Mouse (Mus musculus) brown adipose tissue, adult 24 weeks (tissue): ENCODE data around the gene Atp5j. TPM values are rescaled to one million over a fixed set of nuclear protein-coding genes. Genes with fewer than 3 reads are reported as not detected.

ENCODE experiments used
- H3K27ac ChIP-seq: fragments of 200-500 bp; replicated peaks from 2 replicates; pipeline ENCODE4 v1.5.1; 2012; ENCODE audit warnings: low read depth, mild to moderate bottlenecking, low read length
- H3K4me1 ChIP-seq: fragments of 200-500 bp; 2 replicates; pipeline ENCODE4 v1.6.1; 2012; ENCODE audit warnings: low read length, mixed read lengths; ENCODE audit not compliant: control insufficient read depth, insufficient read depth, insufficient read length
- H3K4me3 ChIP-seq: fragments of 200-500 bp; 2 replicates; pipeline ENCODE4 v1.5.1; 2012; ENCODE audit warnings: low read depth, mild to moderate bottlenecking, low read length, moderate library complexity; ENCODE audit not compliant: insufficient read depth
- polyA plus RNA-seq: library from polyadenylated mRNA; stranded (reverse); fragments of >200 nt; gene quantifications from 2 replicates; pipeline ENCODE4 v1.2.4, GENCODE M21; 2012; ENCODE audit not compliant: missing spikeins, insufficient read depth, insufficient read length

Atp5j gene
- 659 and 718 TPM in 2 replicates for polyA plus RNA-seq

- Histone ChIP-seq H3K4me1 (peaks cover 13% of the 10 kb centered on the region), H3K4me3 (peak within 1 kb of the TSS; percentile 99), H3K27ac (peak within 1 kb of the TSS; percentile 99)
Measured at GRCm38 (mm10) chr16:84835441-84835822, at the start of gene Atp5j. Gene Atp5j, minus strand, starts transcription at chr16:84835625.

- H3K27ac ChIP-seq = no peak overlapping the region
- H3K4me1 ChIP-seq = no peaks in the 10 kb centered on the region
- H3K4me3 ChIP-seq = no peak overlapping the region
Measured at GRCm38 (mm10) chr16:84884572-84884971, 49.1 kb upstream of the Atp5j start.

GRCm38 (mm10) chr16:84881754-84882321, 46.4 kb upstream of the Atp5j start:
- H3K27ac ChIP-seq = no peak overlapping the region
- H3K4me1 ChIP-seq = no peaks in the 10 kb centered on the region
- no peak overlapping the region for H3K4me3 ChIP-seq

GRCm38 (mm10) chr16:84881168-84881567, 45.7 kb upstream of the Atp5j start:
- H3K4me1 ChIP-seq = no peaks in the 10 kb centered on the region
- no peak overlapping the region for H3K27ac ChIP-seq
- H3K4me3 ChIP-seq = no peak overlapping the region

GRCm38 (mm10) chr16:84879146-84879545, 43.7 kb upstream of the Atp5j start:
- Histone ChIP-seq H3K4me1 (no peaks in the 10 kb centered on the region), H3K4me3 (no peak overlapping the region), H3K27ac (no peak overlapping the region)

GRCm38 (mm10) chr16:84876082-84876481, 40.7 kb upstream of the Atp5j start:
- H3K4me1 ChIP-seq = no peaks in the 10 kb centered on the region
- no peak overlapping the region for H3K4me3 ChIP-seq
- H3K27ac ChIP-seq = no peak overlapping the region

DNA sequence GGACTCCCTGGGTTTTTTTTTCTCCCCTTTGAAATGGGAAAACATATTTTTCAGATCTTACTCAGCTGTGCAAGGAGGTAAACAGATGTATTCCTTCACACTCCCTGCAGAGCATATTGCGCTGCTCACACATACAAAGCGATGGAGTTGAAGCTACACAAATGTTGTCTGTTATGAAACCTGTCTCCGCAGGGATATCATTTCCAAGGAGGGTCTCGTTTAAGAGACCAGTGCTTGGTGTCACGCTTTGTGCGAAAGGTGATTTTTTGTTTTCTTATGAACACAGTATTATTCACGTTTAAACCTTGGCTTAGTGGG, 40.3 kb upstream of the Atp5j start:
- Histone ChIP-seq H3K4me1 (no peaks in the 10 kb centered on the region), H3K4me3 (no peak overlapping the region)

DNA sequence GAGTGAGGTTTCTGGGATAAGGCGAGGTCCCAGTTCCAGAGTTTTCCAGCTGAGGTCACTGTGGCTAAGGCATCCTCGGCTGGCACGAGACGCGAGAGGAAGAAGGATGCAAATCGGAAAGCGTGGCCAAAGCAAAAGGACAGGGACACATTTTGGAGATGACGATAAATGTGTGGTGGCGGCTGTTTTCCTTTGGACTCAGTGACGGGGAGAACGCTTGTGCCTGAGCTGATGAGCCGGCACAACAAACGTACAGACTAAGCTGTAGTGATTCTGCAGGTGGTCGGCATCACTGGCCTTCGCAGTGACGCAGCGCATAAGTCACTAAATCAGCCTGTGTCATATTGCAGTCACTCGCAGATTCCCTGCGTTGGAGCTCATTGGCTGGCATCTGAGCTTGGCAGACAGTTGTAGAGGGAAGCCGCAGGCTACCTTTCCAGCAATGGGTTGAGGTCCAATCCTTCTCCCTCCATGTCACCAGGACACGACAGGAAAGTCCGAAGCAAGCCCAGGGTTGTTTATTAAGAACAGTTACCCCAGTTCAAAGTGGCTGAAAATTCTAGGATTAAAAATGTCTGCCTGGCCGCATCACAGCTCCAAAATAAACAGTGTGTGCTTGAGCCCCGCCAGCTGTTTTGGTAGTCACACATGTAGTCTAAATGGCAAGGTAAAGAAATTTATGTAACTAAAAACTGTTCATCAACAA, 39.7 kb upstream of the Atp5j start:
- no peaks in the 10 kb centered on the region for H3K4me1 ChIP-seq
- no peak overlapping the region for H3K27ac ChIP-seq
- H3K4me3 ChIP-seq = no peak overlapping the region

More for the DNA sequence above, 40.3 kb upstream of the Atp5j start:
- H3K27ac ChIP-seq = no peak overlapping the region

GRCm38 (mm10) chr16:84873805-84874204, 38.4 kb upstream of the Atp5j start:
- no peak overlapping the region for H3K4me3 ChIP-seq

DNA sequence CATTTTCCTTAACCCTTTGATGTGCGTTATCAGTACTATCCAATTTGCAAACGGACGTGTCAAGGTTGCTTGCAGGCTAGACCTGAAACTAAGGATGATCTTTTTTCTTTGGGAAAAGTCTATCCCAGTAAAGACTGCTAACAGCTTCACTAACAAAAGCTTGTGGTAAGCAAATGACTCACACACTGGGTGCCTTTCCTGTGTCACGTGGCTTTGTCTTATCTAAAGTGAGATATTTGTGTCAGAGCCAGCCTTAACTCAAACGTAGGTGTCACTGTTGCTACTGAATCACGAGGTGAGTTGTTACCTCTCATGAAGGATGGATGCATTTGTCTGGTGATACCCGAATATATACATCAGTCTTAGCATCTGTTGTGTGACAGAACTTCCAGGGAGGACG, 29.2 kb upstream of the Atp5j start:
- Histone ChIP-seq H3K4me3 (no peak overlapping the region), H3K4me1 (no peaks in the 10 kb centered on the region)

More at GRCm38 (mm10) chr16:84873805-84874204, 38.4 kb upstream of the Atp5j start:
- H3K27ac ChIP-seq = no peak overlapping the region
- H3K4me1 ChIP-seq = no peaks in the 10 kb centered on the region

DNA sequence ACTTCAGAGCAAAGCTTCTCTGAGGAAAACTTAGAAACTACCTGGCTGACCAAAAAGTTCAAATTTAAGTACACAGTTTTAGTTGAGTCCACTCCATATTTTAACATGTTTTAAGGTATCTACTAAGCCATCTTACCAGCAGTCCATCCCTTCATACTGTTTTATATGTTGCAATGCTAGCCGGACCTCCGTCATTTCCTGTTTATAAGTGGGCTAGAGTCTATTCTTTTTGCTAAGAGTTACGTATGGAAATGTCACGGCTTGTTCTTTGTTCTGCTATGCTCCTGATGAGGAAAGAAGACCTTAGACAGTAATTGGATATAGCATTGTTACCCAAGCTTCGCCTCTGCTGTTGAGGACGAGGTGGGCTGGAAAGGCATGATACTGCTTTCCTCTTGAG, 18.1 kb upstream of the Atp5j start:
- Histone ChIP-seq H3K27ac (no peak overlapping the region), H3K4me3 (no peak overlapping the region), H3K4me1 (no peaks in the 10 kb centered on the region)

More for the DNA sequence above, 29.2 kb upstream of the Atp5j start:
- H3K27ac ChIP-seq = no peak overlapping the region

DNA sequence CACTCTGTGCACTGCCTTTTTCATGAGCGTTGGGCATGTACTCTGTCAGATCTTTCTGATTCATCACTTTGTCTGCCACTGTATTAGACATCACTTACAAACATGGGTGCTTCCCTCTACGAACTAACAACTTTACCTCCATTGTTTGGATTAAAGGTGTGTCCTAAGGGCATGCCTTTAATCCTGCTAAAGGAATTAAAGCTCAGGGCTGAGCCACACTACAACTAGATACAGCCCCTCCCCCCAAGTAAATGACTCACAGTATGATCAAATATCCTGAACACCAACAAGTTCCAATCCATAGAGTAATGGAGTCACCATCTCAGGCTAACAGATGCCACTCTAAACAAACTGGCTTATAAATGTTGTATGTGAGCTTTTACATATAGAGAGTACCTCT, 3.2 kb upstream of the Atp5j start:
- H3K4me1 ChIP-seq = 0 out of 2 replicates have a peak, but pooled peaks cover 6% of the 10 kb centered on the region
- no peak overlapping the region for H3K4me3 ChIP-seq
- no peak overlapping the region for H3K27ac ChIP-seq

DNA sequence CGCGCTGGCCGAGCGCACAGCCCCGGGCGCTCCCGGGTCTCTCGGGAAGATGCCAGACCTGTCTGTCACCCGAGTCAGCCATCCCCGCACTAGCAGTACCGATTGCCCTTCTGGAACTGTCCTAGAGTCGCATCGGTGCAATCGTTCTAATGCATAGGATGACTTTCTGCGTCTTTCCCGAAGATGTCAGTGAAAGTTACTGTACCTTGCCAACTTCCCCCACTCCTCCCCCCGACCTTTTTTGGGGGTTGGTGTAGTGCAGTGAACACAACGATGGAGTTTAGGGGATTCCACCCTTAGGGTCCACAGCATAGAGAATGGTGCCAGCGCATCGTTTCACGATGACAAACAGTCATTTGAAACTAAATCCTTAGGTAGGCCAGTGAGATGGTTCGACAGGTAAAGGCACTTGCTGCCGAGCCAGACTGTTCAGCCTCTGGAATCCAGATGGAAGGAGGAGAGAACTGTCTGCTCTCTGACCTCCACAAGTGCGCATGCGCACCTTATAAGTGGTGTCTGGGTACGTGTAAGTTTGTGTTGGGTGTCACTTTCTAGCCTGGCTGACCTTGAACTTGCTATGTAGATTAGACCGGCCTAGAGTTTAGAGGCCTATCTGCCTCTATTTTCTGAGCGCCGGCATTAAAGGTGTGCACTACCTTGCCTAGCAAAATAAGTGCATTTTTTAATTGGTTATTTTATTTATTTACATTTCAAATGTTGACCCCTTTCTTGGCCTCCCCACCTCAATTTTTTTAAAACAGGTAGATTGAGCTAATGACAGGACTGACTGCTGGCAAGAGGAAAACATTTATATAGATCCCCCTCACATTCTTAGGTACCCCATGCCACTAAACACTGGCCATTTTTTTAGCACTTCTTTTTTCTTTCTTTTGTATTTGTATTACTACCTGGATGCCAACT, 658 bp upstream of the Atp5j start:
- Histone ChIP-seq H3K4me1 (peaks cover 13% of the 10 kb centered on the region), H3K4me3 (peak overlapping the region; percentile 99), H3K27ac (peak overlapping the region; percentile 96)

- Histone ChIP-seq H3K4me1 (peaks cover 13% of the 10 kb centered on the region), H3K27ac (peak within 1 kb of the TSS; percentile 99), H3K4me3 (peak within 1 kb of the TSS; percentile 99)
Measured at GRCm38 (mm10) chr16:84834745-84835440, 532 bp downstream of the Atp5j start, which contains the start of gene Gabpa. Gene Gabpa, plus strand, starts transcription at chr16:84834925.

GRCm38 (mm10) chr16:84834344-84834743, 1.1 kb downstream of the Atp5j start:
- Histone ChIP-seq H3K27ac (peak overlapping the region; percentile 99), H3K4me1 (peaks cover 17% of the 10 kb centered on the region), H3K4me3 (peak overlapping the region; percentile 99)
